Mouse (Mus musculus): ENCODE data around the gene Rnf24. TPM values are rescaled to one million over a fixed set of nuclear protein-coding genes. Genes with fewer than 3 reads are reported as not detected.
A peak's percentile ranks its signal among the peaks of the same experiment; 100 is the strongest.

Gene Rnf24
- total and polyA plus RNA-seq, 3 experiments: 3.9 to 14.7 (median 3.9) TPM

GRCm38 (mm10) chr2:131350301-131350700 is 2.4 kb downstream of the Rnf24 start:
- H3K4me1 ChIP-seq (ENCODE audit: control insufficient read depth in 1 of 2, insufficient read depth in 2 of 2): peaks cover 8 to 48% of the 10 kb centered on the region in 2 experiments
- no peak for DNase-seq (ENCODE audit: extremely low read depth)
- H3K79me2 ChIP-seq (replicated peaks; ENCODE audit: control insufficient read depth, extremely low read depth, insufficient read depth, poor library complexity, severe bottlenecking): peaks cover 61% of the 10 kb centered on the region
- no peak overlapping the region for H3K9ac ChIP-seq (ENCODE audit: insufficient read depth, low read depth)
- dilution Hi-C loops (cut with MboI; ENCODE audit: extremely low pct_ligation_motif_present, extremely low pct_unique_long_range_greater_than_20kb, low sequenced_read_pairs): no loop called here
- H3K9me3 ChIP-seq (replicated peaks; ENCODE audit: low read length): no peaks in the 10 kb centered on the region
- no peak overlapping the region; the same call in 1 of the 2 replicates for H3K4me2 ChIP-seq (ENCODE audit: insufficient read depth, low read depth, poor library complexity, severe bottlenecking)
- H3K27ac ChIP-seq (ENCODE audit: insufficient read depth, low read depth): no peak overlapping the region
- no peak for TF ChIP-seq EP300 (IDR thresholded peaks at IDR 0.05; ENCODE audit: low read length)
- no peak for TF ChIP-seq MXI1 (IDR thresholded peaks at IDR 0.05; ENCODE audit: low read depth, low read length)
- TF ChIP-seq ZC3H11A (IDR thresholded peaks at IDR 0.05; ENCODE audit: low read depth, low read length): no peak
- no peak for TF ChIP-seq MAZ (IDR thresholded peaks at IDR 0.05; ENCODE audit: low read depth, low read length)
- TF ChIP-seq USF2 (conservative IDR thresholded peaks at IDR 0.05; ENCODE audit: low read depth, low read length): no peak
- no peak for TF ChIP-seq ZKSCAN1 (IDR thresholded peaks at IDR 0.05; ENCODE audit: borderline replicate concordance, low read depth, low read length)
- in situ Hi-C loops (cut with MboI; ENCODE audit: low pct_ligation_motif_present, low pct_unique_long_range_greater_than_20kb, low sequenced_read_pairs): loop anchor here (5.0 kb wide), 1 partner anchor 47 kb away; no protein-coding TSS in a partner anchor
- no peak overlapping the region for H3K4me3 ChIP-seq (replicated peaks in 1 of 3; ENCODE audit: low read depth in 2 of 3, low read length in 2 of 3, poor library complexity in 1 of 3)
- no peaks in the 10 kb centered on the region for H3K27me3 ChIP-seq (replicated peaks)
- peaks cover 0 to 2% of the 10 kb centered on the region in 2 experiments for H3K36me3 ChIP-seq (replicated peaks in 1 of 2; ENCODE audit: control insufficient read depth in 1 of 2, insufficient read depth in 1 of 2, low read length in 1 of 2)

GRCm38 (mm10) chr2:131345556-131345955 is 7.1 kb downstream of the Rnf24 start:
- Histone ChIP-seq H3K36me3 (replicated peaks in 1 of 2; ENCODE audit: control insufficient read depth in 1 of 2, insufficient read depth in 1 of 2, low read length in 1 of 2) (peaks cover 0 to 2% of the 10 kb centered on the region in 2 experiments), H3K4me1 (ENCODE audit: control insufficient read depth in 1 of 2, insufficient read depth in 2 of 2) (peaks cover 12 to 30% of the 10 kb centered on the region in 2 experiments), H3K4me3 (replicated peaks in 1 of 3; ENCODE audit: low read depth in 2 of 3, low read length in 2 of 3, poor library complexity in 1 of 3) (no peak overlapping the region), H3K79me2 (replicated peaks; ENCODE audit: control insufficient read depth, extremely low read depth, insufficient read depth, poor library complexity, severe bottlenecking) (peaks cover 66% of the 10 kb centered on the region), H3K9ac (ENCODE audit: insufficient read depth, low read depth) (no peak overlapping the region), H3K4me2 (ENCODE audit: insufficient read depth, low read depth, poor library complexity, severe bottlenecking) (no peak overlapping the region), H3K27ac (ENCODE audit: insufficient read depth, low read depth) (no peak overlapping the region), H3K27me3 (replicated peaks) (no peaks in the 10 kb centered on the region), H3K9me3 (replicated peaks; ENCODE audit: low read length) (no peaks in the 10 kb centered on the region)
- in situ Hi-C loops (cut with MboI; ENCODE audit: low pct_ligation_motif_present, low pct_unique_long_range_greater_than_20kb, low sequenced_read_pairs): no loop called here
- no peak for DNase-seq (ENCODE audit: extremely low read depth)
- TF ChIP-seq BHLHE40 (IDR thresholded peaks at IDR 0.05; ENCODE audit: low read depth, low read length) (peak; percentile 20; the same call in 1 of the 2 replicates), MAX (IDR thresholded peaks at IDR 0.05; ENCODE audit: low read length) (no peak)
- dilution Hi-C loops (cut with MboI; ENCODE audit: extremely low pct_ligation_motif_present, extremely low pct_unique_long_range_greater_than_20kb, low sequenced_read_pairs): no loop called here

GRCm38 (mm10) chr2:131344449-131344848 is 8.2 kb downstream of the Rnf24 start:
- in situ Hi-C loops (cut with MboI; ENCODE audit: low pct_ligation_motif_present, low pct_unique_long_range_greater_than_20kb, low sequenced_read_pairs): no loop called here
- no peaks in the 10 kb centered on the region for H3K9me3 ChIP-seq (replicated peaks; ENCODE audit: low read length)
- dilution Hi-C loops (cut with MboI; ENCODE audit: extremely low pct_ligation_motif_present, extremely low pct_unique_long_range_greater_than_20kb, low sequenced_read_pairs): no loop called here

More at GRCm38 (mm10) chr2:131344449-131344848, 8.2 kb downstream of the Rnf24 start:
- Histone ChIP-seq H3K27me3 (replicated peaks) (no peaks in the 10 kb centered on the region), H3K4me3 (replicated peaks in 1 of 3; ENCODE audit: low read depth in 2 of 3, low read length in 2 of 3, poor library complexity in 1 of 3) (no peak overlapping the region), H3K9ac (ENCODE audit: insufficient read depth, low read depth) (no peak overlapping the region), H3K79me2 (replicated peaks; ENCODE audit: control insufficient read depth, extremely low read depth, insufficient read depth, poor library complexity, severe bottlenecking) (peaks cover 61% of the 10 kb centered on the region), H3K27ac (ENCODE audit: insufficient read depth, low read depth) (no peak overlapping the region), H3K4me2 (ENCODE audit: insufficient read depth, low read depth, poor library complexity, severe bottlenecking) (no peak overlapping the region), H3K36me3 (replicated peaks in 1 of 2; ENCODE audit: control insufficient read depth in 1 of 2, insufficient read depth in 1 of 2, low read length in 1 of 2) (peaks cover 0 to 2% of the 10 kb centered on the region in 2 experiments), H3K4me1 (ENCODE audit: control insufficient read depth in 1 of 2, insufficient read depth in 2 of 2) (peaks cover 9 to 20% of the 10 kb centered on the region in 2 experiments)
- DNase-seq (ENCODE audit: extremely low read depth): no peak
- TF ChIP-seq ZC3H11A (IDR thresholded peaks at IDR 0.05; ENCODE audit: low read depth, low read length) (no peak), ZKSCAN1 (IDR thresholded peaks at IDR 0.05; ENCODE audit: borderline replicate concordance, low read depth, low read length) (no peak)
